Mouse (Mus musculus) lung, postnatal 10 days (tissue): ENCODE results near the gene Ccdc171.
A peak's percentile ranks its signal among the peaks of the same experiment; 100 is the strongest.
"Not testable (repeated sequence)": the region's sequence is repeated elsewhere in the genome, so short reads cannot be mapped to it uniquely, and the experiment has no call there.

Experiments used
- DNase-seq: peaks from one replicate; pipeline ENCODE4 v3.0.0; 2021

Gene Ccdc171

DNA sequence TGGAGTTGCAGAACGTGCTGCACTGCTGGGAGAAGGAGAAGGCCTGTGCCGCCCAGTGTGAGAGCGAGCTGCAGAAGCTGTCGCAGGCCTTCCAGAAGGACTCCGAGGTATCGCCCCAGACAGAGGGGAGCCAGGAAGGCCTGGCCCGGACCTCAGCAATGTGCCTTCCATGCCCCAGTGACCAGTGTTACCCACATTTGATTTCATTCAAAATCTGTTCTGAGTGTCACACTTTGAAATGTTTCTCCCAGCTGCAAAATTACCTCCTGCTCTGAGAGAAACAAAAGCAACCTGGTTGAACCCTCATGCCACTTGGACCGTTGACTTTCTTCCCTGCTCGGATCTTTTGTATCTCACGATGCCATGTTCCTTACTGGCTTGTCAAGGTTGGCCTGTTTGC, 133.1 kb downstream of the Ccdc171 start:
- no peak for DNase-seq

DNA sequence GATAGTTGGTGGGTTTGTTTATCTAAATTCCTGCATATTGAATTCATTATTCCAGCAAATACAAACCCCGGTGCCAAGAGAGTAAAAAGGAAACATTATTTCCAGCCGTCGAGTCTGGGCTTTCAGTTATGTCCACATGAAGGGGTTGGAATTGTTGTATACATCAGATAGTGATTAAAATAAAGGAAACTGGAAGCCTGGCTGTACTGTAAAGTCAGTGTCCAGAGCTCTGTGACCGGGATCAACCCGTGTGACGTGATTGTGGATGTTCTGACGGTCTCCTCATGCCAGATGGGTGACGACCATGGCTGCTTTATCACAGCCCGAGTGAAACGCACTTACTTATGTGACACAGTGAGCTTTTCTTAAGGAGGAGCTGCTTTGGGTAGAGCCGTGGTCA, 134.1 kb downstream of the Ccdc171 start:
- DNase-seq: no peak

DNA sequence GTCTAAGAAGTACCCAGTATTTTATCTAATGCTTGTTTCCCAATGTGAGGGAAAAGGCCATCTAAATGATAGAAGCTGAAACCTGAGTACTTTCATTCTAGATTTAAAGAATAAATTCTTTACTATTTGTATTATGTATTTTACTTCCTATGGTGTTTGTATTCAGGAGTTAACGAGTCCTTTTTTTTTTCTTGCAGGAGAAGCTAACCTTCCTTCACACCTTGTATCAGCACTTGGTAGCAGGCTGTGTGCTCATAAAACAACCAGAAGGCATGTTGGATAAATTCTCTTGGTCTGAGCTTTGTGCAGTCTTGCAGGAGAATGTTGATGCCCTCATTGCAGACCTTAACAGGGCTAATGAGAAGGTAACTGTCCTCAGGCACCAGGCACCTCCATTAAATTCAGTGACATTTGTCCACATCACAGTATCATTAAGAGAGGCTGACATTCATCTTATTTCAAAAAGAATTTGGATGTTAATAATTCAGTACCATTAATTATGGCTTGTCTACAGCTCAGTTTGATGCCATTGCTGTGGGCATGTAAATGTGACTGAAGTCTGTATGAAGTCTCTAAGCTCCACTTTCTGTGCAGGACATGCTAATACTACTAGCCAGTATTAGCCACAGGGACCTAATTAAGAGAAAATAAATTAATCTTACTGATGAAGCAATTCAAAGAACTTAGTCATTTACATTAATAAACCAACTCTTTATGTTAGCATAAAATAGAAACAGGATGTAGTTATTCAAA, 136.3 kb downstream of the Ccdc171 start:
- DNase-seq: no peak

DNA sequence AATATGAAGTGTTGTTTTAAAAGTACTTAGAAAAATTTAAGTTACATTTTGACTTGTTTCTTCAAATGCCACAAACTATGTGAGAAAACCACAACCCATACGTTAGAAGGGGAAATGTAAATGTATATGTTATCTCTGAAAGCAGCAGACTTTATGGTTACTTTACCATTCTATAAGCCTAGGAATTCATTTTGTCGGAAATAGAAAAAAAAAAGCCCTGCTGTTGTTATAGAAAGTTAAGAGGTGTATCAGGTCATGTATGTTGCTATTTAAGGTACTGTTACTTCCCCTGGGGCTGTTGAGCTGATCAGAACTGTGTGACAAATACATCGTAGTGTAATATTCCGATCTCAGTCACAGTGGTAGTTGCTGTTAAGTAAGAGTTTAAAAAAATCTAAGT, 137.0 kb downstream of the Ccdc171 start:
- no peak for DNase-seq

DNA sequence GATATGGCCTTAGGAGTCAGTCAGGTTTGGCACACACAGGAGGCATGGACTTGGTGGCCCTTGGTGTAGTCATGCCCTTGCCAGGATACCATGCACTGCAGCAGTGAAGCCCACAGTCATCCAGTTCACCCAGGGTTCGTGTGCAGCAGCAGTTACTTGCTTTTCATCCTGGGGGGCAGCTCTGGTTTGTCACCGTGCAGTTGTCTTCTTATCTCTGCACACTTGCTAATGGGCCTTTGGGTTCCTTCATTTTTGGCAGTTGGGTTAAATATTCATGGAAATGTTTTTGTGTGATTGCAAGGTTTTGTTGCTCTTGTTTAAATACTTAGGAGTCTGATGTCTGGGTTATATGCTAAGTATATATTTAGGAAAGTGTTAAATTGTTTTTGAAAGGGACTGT, 144.2 kb downstream of the Ccdc171 start:
- DNase-seq: no peak

DNA sequence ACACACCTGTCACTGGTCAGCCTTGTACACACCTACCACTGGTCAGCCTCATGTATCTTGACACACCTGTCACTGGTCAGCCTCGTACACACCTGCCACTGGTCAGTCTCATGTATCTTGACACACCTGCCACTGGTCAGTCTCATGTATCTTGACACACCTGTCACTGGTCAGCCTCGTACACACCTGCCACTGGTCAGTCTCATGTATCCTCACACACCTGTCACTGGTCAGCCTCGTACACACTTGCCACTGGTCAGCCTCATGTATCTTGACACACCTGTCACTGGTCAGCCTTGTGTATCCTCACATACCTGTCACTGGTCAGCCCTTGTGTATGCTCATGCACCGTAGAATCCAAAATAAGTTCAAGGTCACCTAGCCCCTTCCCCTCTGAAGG, 150.0 kb downstream of the Ccdc171 start:
- DNase-seq: not testable (repeated sequence)

DNA sequence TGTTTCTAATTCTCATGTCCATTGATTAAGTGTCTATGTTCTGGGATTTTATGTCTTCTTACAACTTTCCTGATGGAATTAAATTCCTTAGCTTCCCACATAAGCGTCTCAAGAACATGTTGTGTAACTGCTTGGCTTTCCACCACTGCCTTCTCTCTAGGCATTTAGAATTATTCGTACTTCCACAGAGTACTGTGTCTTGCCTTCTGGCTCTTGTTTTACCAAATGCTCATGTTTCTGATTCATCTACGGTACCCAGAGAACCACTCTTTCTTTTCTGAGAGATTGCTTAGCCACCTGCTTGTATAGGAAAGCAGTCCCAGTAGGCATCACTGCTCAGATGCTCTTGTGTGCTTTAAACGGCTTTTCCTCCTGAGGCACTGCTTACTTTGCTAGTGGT, 151.1 kb downstream of the Ccdc171 start:
- no peak for DNase-seq

DNA sequence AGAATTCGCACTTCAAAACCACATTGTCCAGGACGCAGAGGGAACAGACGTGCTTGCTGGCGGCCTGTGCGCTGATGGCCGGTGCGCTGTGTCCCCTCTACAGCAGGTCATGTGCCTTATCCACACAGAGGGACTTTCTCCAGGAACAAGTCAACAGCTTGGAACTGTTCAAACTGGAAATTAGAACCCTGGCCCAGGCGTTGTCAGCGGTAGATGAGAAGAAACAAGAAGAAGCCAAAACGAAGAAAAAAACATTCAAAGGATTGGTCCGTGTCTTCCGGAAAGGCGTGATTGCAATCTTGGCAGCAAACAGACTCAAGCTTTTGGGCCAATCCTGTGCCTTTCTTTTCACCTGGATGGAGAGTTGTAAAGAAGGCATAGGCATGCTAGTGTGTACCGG, 155.7 kb downstream of the Ccdc171 start:
- no peak for DNase-seq

DNA sequence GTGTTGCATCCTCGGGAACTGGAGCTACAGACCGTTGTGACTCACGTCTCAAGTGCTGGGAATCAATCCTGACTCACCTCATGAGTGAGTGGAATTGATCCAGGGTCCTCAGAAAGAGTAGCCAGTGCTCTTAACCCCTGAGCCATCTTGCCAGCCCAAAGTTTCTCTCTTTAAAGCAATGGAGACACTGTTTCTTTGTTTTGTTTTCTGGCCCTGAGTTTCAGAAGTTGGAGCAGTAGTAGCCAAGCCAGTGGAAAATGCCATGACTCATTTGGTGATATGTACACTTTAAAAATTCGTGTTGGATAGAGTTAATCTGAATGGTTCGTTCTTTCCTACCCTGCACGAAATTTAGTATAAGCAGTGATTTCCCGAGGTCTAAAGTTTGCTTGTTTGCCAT, 157.5 kb downstream of the Ccdc171 start:
- no peak for DNase-seq

DNA sequence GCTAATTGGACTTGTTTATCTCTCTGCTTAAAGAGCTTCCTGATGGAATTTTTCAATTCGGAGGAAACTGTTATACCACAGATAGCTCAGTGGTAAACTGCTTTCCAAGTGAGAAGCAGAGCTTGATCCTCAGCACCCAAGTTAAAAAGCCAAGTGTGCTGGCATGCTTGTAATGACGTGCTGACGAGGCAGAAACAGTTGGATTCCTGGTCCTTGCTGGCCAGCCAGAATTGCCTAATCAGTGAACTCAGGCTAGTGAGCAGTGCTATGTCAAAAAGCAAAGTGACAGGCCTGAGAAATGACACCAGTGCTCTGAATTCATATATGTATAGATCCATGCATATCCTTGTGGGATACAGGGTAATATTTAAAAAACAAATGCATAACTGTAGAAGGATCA, 174.8 kb downstream of the Ccdc171 start:
- peak; percentile 15 for DNase-seq

DNA sequence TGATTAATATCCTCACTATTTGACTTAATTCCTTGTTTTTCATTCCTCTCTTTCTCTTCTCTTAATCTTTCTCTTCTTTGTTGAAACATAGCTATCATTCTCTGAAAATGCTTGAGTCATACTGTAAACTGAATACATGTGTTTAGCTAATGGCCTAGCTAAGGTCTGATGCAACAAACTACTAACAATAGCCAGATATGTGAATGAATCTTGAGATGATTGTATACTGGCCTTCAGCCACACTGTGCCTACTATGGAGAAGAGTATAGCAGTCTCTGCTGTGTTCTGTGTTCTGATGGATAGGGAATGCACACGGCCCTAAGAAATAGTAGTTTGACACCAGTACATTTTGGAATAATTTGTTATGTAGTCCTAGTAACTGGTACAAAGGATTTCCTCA, 191.7 kb downstream of the Ccdc171 start:
- no peak for DNase-seq

DNA sequence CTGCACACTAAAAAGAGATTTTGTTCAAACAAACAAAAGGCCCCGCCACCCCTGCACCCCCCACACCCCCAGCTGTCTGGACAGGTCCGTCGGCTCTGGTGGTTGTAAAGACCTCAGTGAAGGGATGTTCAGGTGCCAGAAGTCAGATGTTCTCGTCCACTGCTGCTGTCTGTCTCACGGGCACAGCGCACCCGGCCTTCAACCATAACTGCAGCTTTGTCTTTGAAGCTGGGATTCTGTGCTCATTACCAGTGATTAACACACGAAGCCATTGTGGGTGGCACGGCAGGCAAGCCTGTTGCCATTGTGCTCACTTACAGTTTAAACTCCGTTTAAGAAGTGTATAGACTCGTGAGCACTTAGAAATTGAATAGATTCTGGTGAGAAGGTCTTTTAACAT, 194.5 kb downstream of the Ccdc171 start:
- DNase-seq: no peak

DNA sequence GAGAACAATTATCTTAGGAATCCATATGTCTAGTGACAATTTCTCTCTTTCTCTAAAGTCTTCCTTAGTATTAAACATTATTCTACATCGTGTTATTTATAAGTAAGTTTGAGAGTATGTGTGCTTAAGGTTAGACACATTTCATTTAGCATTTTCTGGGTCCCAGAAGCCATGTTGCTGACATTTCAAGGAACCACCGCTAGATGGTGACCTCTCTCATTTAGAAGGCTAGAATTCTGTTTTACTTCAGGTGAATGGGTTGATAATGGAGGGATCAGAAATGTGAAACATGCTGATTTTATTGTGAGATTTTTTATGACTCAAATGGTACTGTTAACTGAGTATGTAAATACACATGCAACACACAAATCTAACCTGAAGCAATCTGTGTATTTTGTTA, 199.8 kb downstream of the Ccdc171 start:
- no peak for DNase-seq

DNA sequence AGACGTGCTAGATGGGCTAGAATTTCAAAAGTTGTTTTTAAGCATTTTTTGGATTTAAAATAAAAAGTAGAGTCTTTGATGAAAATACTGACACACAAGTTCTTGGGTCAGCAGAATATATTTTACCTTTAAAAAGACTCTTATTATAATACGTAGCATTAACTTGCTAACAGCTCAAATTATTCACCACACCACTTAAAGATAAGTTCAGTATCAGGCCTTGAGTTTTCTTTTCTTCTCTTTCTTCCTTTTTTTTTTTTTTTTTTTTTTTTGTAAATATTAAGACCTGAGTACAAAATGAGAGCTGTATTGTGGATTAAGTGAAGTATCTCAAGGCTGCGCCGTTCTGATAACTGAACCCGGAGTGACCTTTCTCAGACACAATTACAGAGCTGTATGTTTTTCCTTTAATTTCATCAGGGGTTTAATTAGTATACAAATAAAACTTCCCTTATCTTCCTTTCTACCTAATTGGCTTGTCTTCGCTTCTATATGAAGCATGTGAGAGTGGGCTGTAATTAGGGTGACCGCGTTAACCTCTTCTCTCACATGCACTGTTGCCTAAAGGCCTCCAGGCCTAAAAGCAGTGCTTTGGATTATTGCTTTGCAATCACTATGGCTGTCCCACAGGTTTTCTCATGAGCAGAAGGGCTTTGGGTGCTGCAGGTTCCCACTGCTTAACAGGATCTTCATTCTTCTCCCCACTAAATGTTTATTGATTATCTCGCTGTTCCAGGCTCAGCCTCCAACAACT, 214.0 kb downstream of the Ccdc171 start:
- no peak for DNase-seq

DNA sequence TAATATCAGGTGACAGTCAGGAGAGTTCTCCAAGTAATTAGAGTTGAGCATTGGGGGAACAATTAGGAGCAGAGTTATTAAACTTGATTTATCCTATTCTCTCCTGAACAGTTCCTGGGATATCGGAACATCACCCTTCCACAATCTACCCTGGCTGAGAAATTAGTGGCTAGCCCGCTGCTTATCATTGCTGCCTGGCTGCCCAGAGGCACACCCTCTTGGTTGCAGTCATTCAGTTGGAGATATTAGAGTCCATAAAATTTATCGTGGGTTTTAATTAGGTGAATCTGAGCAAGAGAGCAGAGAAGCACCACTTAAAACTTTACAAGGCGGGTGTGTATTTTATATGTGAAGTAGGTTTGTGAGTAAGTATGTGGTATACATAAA, 214.5 kb downstream of the Ccdc171 start:
- DNase-seq: no peak

DNA sequence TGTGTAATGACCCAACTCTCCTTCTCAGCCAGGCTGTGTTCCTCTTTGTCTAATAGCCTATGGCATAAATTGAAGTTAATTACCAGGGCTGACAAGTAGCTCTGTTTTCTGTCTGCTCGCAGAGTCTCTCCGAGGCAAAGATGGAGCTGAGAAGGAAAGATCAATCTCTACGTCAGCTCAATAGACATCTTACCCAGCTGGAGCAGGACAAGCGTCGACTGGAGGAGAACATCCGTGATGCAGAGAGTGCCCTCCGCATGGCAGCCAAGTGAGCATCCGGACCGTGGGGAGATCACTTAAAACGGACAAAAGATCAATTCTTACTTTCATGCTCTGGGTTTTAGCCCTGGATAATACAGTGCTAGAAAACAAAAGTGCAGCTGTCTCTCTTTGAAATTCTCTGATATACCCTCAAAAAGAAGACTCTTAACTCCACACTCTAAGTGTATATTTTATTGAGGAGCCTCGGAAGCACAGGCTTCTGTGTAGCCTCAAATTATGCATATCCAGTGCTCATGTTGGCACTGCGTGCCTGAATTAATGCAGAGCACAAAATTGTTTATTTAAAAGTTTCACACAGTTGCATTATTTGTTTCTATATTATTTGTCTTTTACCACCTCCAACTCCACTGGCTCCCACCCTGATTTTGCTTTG, 217.6 kb downstream of the Ccdc171 start:
- no peak for DNase-seq

DNA sequence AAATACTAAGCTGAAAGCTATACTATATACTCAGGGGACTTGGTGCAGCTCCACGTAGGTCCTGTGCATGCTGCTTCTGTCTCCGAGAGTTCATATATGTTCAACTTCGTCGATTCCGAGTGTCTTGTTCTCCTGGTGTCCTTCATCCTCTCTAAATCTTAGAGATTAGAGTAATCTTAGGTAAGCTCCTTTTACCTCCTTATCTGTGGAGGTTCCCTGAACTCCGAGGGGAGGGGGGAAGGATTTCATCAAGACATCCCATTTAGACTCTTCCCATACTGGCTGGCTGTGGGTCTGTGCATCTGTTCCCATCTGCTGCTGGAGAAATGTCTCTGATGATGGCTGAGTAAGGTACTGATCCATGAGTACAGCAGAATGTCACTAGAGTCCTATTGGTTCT, 249.8 kb downstream of the Ccdc171 start:
- DNase-seq: no peak

DNA sequence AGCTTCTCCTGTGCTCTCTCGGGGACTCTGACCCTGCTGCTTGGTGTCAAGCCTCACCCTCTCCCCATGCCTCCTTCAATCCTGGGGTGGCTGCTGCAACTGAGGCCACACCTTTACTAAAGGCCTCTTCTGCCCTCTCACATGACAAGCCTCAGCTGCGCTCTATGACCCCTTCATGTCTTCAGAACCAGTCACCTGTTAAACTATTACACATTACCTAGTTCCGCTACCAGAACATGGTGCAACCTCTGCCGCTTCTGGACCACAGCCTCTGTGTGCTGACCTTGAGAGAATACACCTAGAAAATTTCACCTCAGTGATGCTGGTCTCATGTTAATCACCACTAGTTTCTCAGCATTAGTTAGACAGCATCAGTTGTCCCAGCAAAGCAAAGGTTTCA, 254.7 kb downstream of the Ccdc171 start:
- no peak for DNase-seq

DNA sequence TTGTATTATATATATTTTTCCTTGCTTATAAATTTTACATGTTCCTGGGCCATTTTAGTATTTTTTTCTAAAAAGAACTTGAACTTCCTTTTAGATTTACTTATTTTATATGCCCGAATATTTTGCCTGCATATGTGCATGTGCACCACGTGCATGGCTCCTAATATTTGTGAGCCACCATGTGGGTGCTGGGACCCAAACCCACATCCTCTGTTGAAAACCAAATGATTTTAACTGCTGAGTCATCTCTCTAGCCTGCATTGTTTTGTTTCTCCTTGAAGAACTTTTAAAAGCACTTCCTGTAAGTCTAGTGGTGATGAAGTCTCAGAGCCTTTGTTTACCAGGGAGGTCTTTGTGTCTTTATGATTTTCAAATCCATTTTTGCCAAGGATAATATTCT, 259.8 kb downstream of the Ccdc171 start:
- DNase-seq: no peak

DNA sequence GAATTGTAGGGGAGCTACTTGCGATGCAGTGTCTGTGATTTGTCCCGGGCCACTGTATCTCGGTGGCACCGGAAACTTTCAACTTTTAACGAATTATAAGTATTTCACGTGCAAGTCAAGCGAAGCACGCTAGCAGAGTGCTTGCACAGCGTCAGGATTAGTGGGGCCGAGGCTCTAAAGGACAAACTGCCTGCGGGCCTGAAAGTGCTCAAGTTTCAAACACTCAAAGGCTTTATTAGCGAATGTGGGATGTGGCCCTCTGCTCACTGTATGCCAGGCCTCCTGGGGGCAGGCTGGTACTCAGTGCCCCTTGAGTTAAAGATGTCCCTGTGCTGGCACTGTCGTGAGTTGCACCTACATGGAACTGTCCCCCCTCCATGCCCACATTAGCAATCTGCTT, 266.5 kb downstream of the Ccdc171 start:
- DNase-seq: no peak

DNA sequence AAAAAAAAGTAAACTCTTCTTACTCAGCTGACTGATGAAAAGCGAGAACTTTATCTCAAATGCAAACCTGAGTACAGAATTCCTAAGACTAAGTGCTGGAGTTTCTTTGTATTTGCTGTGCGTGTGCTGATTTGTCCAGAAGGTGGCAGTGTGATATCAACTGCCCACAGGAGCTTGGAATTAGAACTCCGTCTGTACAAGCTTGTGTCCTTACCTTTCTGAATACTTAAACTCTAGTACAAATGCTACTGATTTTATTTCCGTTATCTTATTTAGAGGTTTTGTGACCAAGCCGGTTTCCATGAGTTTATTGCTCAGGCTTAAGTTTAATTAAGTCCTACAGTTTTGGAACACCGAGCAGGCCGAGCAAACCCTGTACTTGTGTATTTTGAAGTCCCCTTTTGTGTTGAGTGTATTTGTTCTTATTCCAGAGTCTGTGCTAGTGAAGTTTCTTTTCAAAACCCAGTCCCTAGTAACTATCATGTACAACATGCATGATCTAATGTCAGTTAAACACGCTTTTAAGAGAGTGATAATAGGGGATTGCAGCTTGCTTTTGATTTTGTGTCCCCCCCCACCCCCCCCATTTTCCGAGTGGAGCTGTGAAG, 269.1 kb downstream of the Ccdc171 start:
- peak; percentile 60 for DNase-seq

DNA sequence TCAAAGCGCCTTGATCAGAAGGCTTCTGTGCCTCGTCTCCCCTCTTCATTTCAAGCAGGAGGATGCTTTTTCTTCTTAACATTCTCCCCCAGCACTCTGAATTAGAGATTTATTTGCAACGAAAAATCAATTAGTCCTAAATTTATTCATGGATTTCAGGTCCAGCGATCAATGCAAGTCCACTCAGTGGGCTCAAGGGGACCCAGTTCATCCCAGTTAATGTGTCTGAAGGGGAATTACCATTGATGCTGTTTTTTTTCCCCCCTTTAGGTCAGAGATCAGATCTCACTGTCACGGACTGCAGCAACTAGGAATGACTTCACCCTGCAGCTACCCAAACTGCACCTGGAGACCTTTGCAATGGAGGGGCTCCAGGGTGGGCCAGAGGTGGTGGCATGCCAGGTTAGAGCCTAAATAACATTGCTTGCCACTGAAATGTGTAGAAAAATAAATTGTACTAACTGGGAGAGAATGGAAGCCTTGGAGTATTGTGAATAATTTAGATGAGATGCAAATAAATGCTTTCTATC, 269.6 kb downstream of the Ccdc171 start:
- DNase-seq: no peak

DNA sequence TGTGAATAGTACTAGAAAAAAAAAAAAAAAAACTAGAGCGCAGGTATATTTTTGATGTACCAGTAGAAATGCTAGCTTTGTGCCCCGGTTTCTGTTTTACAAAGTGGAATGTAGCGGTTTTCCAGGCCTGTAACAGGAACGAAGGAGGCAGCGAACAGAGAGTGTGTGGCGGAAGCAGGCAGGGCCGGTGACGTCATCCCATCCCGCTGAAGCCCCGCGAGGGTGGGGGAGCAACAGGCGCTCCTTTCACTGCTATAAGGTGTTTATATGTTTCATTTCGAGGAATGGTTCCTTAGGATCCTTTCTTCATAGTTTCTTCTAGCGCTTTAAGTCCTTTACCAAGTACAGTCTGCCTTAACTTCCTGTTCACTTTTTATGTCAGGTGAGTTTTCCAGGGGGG, 272.6 kb downstream of the Ccdc171 start:
- DNase-seq: no peak
